Mouse (Mus musculus) hindbrain, embryonic 13.5 days (tissue): Measurements from ENCODE around the gene Zdhhc22. TPM values are rescaled to one million over a fixed set of nuclear protein-coding genes. Genes with fewer than 3 reads are reported as not detected.

ENCODE experiments used
- ATAC-seq: fragments of 200-750 bp; cut with Nextera tagmentation; 2 replicates; pipeline ENCODE4 v1.8.0; 2017; ENCODE audit warnings: moderate TSS enrichment; ENCODE audit not compliant: low FRiP score
- H3K27ac ChIP-seq: fragments of 300-500 bp; sonication (generic); 2 replicates; pipeline ENCODE4 v1.5.1; 2015; ENCODE audit warnings: inconsistent platforms, mild to moderate bottlenecking, moderate library complexity
- H3K27me3 ChIP-seq: fragments of 300-500 bp; sonication (generic); 2 replicates; pipeline ENCODE4 v1.6.1; 2015; ENCODE audit warnings: mild to moderate bottlenecking, inconsistent platforms
- H3K36me3 ChIP-seq: fragments of 300-500 bp; sonication (generic); 2 replicates; pipeline ENCODE4 v1.6.1; 2015; ENCODE audit warnings: mild to moderate bottlenecking, inconsistent platforms
- H3K4me1 ChIP-seq: fragments of 300-500 bp; sonication (generic); replicated peaks from 2 replicates; pipeline ENCODE4 v1.6.1; 2015; ENCODE audit warnings: inconsistent platforms
- H3K4me2 ChIP-seq: fragments of 300-500 bp; sonication (generic); 2 replicates; pipeline ENCODE4 v1.6.1; 2015; ENCODE audit warnings: inconsistent platforms, mild to moderate bottlenecking, moderate library complexity
- H3K4me3 ChIP-seq: fragments of 300-500 bp; sonication (generic); 2 replicates; pipeline ENCODE4 v1.5.1; 2015; ENCODE audit warnings: mild to moderate bottlenecking, inconsistent platforms
- H3K9ac ChIP-seq: fragments of 300-500 bp; sonication (generic); 2 replicates; pipeline ENCODE4 v1.6.1; 2015; ENCODE audit warnings: mild to moderate bottlenecking, inconsistent platforms
- H3K9me3 ChIP-seq: fragments of 300-500 bp; sonication (generic); 2 replicates; pipeline ENCODE4 v1.6.1; 2016; ENCODE audit warnings: inconsistent platforms
- whole genome bisulfite sequencing: fragments of 180-500 bp; shearing (Covaris S2); methylation state at CpG from one replicate; pipeline ENCODE4 v1.1.7; 2015; 5-methylcytosine and 5-hydroxymethylcytosine counted together
- polyA plus RNA-seq: library from polyadenylated mRNA; unstranded; fragments of >200 nt; fragmentation: Nextera tagmentation; extraction: Ambion mirVana; gene quantifications from 2 replicates; pipeline ENCODE4 v1.2.1, GENCODE M21; 2015

The Zdhhc22 gene
- 12.1 and 13.4 TPM in 2 replicates for polyA plus RNA-seq

DNA sequence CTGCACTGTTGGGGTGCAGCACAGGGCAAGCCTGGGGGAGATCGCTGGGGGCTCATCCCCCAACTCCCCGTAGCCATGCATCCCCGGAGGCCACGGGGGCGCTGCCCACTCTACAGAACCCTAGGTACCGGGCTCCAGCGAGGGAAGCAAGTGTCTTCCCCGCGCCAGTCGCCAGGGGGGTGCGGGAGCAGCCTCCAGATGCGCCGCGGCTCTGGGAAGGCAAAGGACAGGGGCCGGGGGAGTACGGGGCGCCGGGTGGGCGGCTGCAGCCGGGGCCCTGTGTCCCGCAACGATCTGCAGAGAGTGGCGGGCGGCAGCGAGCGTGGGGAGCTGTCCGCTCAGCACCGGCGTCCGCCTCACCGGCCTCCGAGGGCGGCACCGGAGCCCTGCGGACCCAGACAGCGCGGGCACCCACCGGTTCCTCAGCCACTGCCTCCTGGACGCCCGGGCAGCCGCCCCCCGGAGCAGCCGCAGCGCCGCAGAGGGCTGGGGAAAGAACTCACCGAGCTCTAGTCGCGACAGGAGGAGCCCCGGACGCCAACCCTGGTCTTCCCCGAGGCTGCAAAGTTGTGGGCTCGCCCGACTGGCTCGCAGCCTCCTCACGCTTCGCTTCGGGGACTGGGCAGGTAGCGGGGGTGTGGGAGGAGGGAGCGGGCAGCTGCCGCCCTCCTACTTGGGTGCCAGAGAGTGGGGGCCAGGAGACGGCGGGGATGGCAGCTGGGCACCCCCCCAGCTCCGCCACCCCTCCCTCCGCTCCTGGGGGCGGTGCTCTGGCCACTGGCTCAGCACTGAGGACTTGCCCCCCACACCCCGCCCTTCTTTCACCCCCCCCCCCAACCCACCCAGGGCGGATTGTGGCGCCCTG, at the start of gene Zdhhc22:
Gene Zdhhc22 (minus strand): TSS at position 541 of the 865 bp plus-strand sequence.
- H3K36me3 ChIP-seq = no peaks in the 10 kb centered on the region
- H3K9me3 ChIP-seq = no peaks in the 10 kb centered on the region
- peak within 1 kb of the TSS; percentile 85 for H3K4me2 ChIP-seq
- ATAC-seq = peak; percentile 80
- H3K27me3 ChIP-seq = peaks cover 63% of the 10 kb centered on the region
- H3K4me1 ChIP-seq = peaks cover 57% of the 10 kb centered on the region
- peak within 1 kb of the TSS; percentile 77 for H3K27ac ChIP-seq
- peak within 1 kb of the TSS; percentile 83 for H3K9ac ChIP-seq
- WGBS = under 1% methylated on average over 65 of the region's 68 CpGs
- peak within 1 kb of the TSS; percentile 62 for H3K4me3 ChIP-seq

DNA sequence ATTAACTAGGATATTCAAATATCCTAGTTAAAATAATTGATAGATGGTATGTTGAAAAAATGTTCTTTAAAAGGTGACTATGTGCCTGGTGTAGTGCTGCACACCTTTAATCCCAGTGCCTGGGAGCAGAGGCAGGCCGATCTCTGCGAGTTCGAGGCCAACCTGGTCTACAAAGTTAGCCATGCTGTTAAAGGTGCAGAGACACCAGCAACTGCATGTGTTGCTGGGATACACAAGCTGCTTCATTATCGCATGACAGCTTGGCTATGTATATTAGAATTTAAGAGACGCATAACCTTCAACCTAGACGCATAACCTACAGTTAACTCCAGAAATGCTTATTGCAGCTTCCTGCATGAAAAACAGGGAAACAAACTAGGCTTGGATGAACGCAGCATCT, 46.4 kb upstream of the Zdhhc22 start:
- no peak overlapping the region for H3K9ac ChIP-seq
- no peak for ATAC-seq

GRCm38 (mm10) chr12:87031163-87031763, 41.0 kb upstream of the Zdhhc22 start:
- Histone ChIP-seq H3K4me2 (no peak overlapping the region), H3K27ac (no peak overlapping the region), H3K27me3 (peaks cover 13% of the 10 kb centered on the region), H3K36me3 (no peaks in the 10 kb centered on the region), H3K4me3 (no peak overlapping the region), H3K9me3 (no peaks in the 10 kb centered on the region), H3K4me1 (peaks cover 23% of the 10 kb centered on the region), H3K9ac (no peak overlapping the region)
- WGBS = 81% methylated on average over 5 of the region's 5 CpGs
- ATAC-seq = no peak

More for the DNA sequence above, 46.4 kb upstream of the Zdhhc22 start:
- Histone ChIP-seq H3K36me3 (no peaks in the 10 kb centered on the region), H3K4me2 (no peak overlapping the region), H3K27me3 (no peaks in the 10 kb centered on the region), H3K4me3 (no peak overlapping the region), H3K4me1 (no peaks in the 10 kb centered on the region), H3K27ac (no peak overlapping the region), H3K9me3 (no peaks in the 10 kb centered on the region)
- WGBS = 94% methylated on average over 7 of the region's 7 CpGs

DNA sequence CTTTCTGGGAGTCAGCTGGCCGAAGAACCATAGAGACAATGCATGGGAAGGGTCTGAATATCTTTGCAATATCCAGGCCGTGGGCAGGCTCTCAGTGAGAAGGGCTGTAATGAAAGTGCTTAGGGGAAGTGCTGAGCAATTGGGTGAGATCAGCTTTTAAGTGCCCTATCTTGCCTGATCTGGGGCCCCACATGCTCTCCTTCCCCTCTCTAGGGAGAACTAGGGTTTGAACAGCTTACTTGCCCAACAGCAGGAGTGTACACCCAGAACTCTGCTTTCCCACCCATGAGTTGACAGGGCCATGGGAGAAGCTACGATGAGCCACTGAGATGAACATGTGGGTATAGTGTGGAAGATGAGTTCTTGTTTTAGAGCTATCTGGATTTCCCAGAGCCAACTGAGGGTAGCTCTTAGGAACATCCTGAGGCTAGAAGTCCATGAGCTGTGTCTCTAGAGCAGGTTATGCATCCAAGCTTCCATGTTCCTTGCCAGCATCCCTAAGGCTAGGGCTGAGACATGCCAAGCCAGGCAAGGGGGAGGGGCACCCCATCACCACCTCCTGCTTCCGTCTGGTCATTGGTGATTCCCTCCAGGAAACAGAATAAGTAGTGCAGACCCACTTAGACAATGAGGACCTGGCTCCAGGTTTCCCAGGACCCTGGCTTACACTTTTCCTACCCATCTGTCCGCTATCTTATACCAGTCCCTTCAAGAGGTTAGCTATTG, 39.2 kb upstream of the Zdhhc22 start:
- WGBS = 67% methylated on average over 5 of the region's 5 CpGs
- Histone ChIP-seq H3K9ac (no peak overlapping the region), H3K4me2 (no peak overlapping the region), H3K27ac (no peak overlapping the region), H3K9me3 (no peaks in the 10 kb centered on the region), H3K4me1 (peaks cover 24% of the 10 kb centered on the region), H3K4me3 (no peak overlapping the region), H3K36me3 (no peaks in the 10 kb centered on the region), H3K27me3 (peaks cover 13% of the 10 kb centered on the region)
- ATAC-seq = no peak

DNA sequence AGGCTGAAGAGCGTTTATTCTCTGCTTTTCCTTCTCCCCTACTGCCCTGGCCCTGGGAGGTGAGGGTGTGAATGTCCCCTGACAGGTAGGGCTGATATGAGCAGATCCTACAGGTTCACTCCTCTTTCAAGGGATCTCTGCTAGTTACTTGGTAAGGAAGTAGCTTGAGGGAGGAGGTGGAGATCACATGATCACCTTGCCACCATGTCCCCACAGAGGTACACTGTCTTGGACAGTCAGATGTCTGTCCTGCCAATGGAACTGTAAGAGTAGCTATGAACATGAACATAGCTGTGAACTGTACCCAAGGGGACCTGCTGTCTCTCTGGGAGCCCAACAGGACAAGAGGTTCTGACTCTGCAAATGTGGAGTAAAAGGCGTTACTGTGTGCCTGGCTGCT, 37.8 kb upstream of the Zdhhc22 start:
- Histone ChIP-seq H3K9me3 (no peaks in the 10 kb centered on the region), H3K9ac (no peak overlapping the region), H3K4me3 (0 out of 2 replicates have a peak overlapping the region, but pooled peaks have one; percentile 55), H3K4me2 (no peak overlapping the region), H3K27me3 (peaks cover 13% of the 10 kb centered on the region), H3K27ac (no peak overlapping the region), H3K36me3 (no peaks in the 10 kb centered on the region), H3K4me1 (peaks cover 24% of the 10 kb centered on the region)
- 73% methylated on average over 2 of the region's 2 CpGs for WGBS
- ATAC-seq = no peak

GRCm38 (mm10) chr12:87027391-87027790, 37.2 kb upstream of the Zdhhc22 start:
- no peak overlapping the region for H3K27ac ChIP-seq
- no peak for ATAC-seq
- peaks cover 24% of the 10 kb centered on the region for H3K4me1 ChIP-seq
- peaks cover 13% of the 10 kb centered on the region for H3K27me3 ChIP-seq
- peak overlapping the region; percentile 68 for H3K4me2 ChIP-seq
- no peaks in the 10 kb centered on the region for H3K36me3 ChIP-seq
- peak overlapping the region; percentile 55 for H3K4me3 ChIP-seq
- 53% methylated on average over 5 of the region's 5 CpGs for WGBS
- peak overlapping the region; percentile 40; the same call in 1 of the 2 replicates for H3K9ac ChIP-seq
- H3K9me3 ChIP-seq = no peaks in the 10 kb centered on the region

- H3K4me2 ChIP-seq = peak overlapping the region; percentile 68
- no peaks in the 10 kb centered on the region for H3K36me3 ChIP-seq
- peaks cover 24% of the 10 kb centered on the region for H3K4me1 ChIP-seq
- peaks cover 13% of the 10 kb centered on the region for H3K27me3 ChIP-seq
- H3K4me3 ChIP-seq = peak overlapping the region; percentile 55
- peak overlapping the region; percentile 80 for H3K9ac ChIP-seq
- peak overlapping the region; percentile 83 for H3K27ac ChIP-seq
- WGBS = 11% methylated on average over 8 of the region's 8 CpGs
- no peaks in the 10 kb centered on the region for H3K9me3 ChIP-seq
- peak; percentile 43; the same call in 1 of the 2 replicates for ATAC-seq
Measured at GRCm38 (mm10) chr12:87026871-87027240, 36.6 kb upstream of the Zdhhc22 start.

GRCm38 (mm10) chr12:87026109-87026870, 36.1 kb upstream of the Zdhhc22 start:
- H3K4me3 ChIP-seq = peak overlapping the region; percentile 55
- H3K36me3 ChIP-seq = no peaks in the 10 kb centered on the region
- H3K4me2 ChIP-seq = peak overlapping the region; percentile 68
- H3K27me3 ChIP-seq = peaks cover 13% of the 10 kb centered on the region
- peak overlapping the region; percentile 80 for H3K9ac ChIP-seq
- H3K27ac ChIP-seq = peak overlapping the region; percentile 83
- H3K9me3 ChIP-seq = no peaks in the 10 kb centered on the region
- H3K4me1 ChIP-seq = peaks cover 24% of the 10 kb centered on the region
- ATAC-seq = peak; percentile 77
- 3% methylated on average over 30 of the region's 30 CpGs for WGBS

DNA sequence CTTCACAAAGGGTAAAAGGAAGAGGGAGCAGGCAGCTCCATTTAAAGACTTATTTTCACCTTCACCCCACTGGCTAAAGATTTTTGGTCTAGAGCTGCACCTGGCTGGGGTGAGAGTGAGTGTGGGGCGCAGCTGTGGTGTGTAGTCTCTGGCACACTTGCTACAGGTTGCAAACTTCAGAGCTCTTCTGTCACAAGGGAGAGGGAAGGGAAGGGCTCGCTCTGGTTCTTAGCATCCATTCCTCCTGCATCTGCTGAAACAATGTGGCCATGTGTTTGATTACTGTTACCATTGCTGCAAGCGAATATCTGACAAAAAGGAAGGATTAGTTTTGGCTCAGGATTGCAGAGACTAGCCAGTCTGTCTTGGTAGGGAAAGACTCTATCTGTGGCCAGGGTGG, 33.2 kb upstream of the Zdhhc22 start:
- no peaks in the 10 kb centered on the region for H3K9me3 ChIP-seq
- no peak overlapping the region for H3K27ac ChIP-seq
- no peak for ATAC-seq
- peaks cover 12% of the 10 kb centered on the region for H3K27me3 ChIP-seq
- H3K4me3 ChIP-seq = no peak overlapping the region
- WGBS = 93% methylated on average over 3 of the region's 3 CpGs
- H3K4me1 ChIP-seq = peaks cover 23% of the 10 kb centered on the region
- no peaks in the 10 kb centered on the region for H3K36me3 ChIP-seq
- no peak overlapping the region for H3K9ac ChIP-seq
- H3K4me2 ChIP-seq = no peak overlapping the region

DNA sequence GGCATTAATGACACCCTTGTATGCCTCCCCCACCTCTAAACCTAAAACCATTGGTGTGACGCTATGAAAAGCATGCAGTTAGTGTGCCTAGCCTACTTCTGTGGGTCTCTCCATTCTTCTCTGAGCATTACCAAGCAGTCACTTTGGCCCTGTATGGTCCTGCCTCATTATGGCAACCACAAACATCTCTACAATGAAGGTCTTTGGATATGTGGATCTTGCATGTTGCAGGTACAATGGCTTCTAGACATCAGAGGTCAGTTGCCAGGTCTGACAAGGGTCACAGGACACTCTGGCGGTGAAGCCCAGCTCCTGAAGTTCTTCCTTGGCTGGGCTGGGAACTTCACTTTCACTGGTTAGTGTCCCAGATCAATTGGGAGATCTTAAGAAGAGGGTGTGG, 31.8 kb upstream of the Zdhhc22 start:
- Histone ChIP-seq H3K27ac (no peak overlapping the region), H3K4me3 (no peak overlapping the region), H3K4me1 (peaks cover 8% of the 10 kb centered on the region), H3K9ac (no peak overlapping the region), H3K27me3 (no peaks in the 10 kb centered on the region; the same call in 1 of the 2 replicates), H3K36me3 (no peaks in the 10 kb centered on the region), H3K9me3 (no peaks in the 10 kb centered on the region), H3K4me2 (no peak overlapping the region)
- WGBS = 85% methylated on average over 2 of the region's 2 CpGs
- no peak for ATAC-seq

- Histone ChIP-seq H3K27ac (no peak within 1 kb of the TSS), H3K9ac (no peak within 1 kb of the TSS), H3K4me2 (no peak within 1 kb of the TSS), H3K36me3 (no peaks in the 10 kb centered on the region), H3K4me1 (no peaks in the 10 kb centered on the region), H3K9me3 (no peaks in the 10 kb centered on the region), H3K27me3 (no peaks in the 10 kb centered on the region), H3K4me3 (no peak within 1 kb of the TSS)
- ATAC-seq = no peak
- 85% methylated on average over 6 of the region's 6 CpGs for WGBS
Measured at GRCm38 (mm10) chr12:87021040-87021439, 30.8 kb upstream of the Zdhhc22 start, which contains the start of gene Tmem63c. TSS of gene Tmem63c (plus strand) at chr12:87021340.
